Mouse (Mus musculus) CD4-positive, CD25-positive, alpha-beta regulatory T cell, adult 4 months (primary cell): ENCODE measurements around the gene Adsl. TPM values are rescaled to one million over a fixed set of nuclear protein-coding genes. Genes with fewer than 3 reads are reported as not detected.

ENCODE experiments used
- ATAC-seq: one replicate; pipeline ENCODE4 v1.8.0; 2017
- polyA plus RNA-seq, 2 experiments: library from polyadenylated mRNA; unstranded; fragments of 100-300 nt; shearing (Covaris generic); gene quantifications; one replicate each; pipeline ENCODE4 v1.2.1; 2017

Gene Adsl
- polyA plus RNA-seq, 2 experiments from 2014 or later, result 134 to 161 TPM

DNA sequence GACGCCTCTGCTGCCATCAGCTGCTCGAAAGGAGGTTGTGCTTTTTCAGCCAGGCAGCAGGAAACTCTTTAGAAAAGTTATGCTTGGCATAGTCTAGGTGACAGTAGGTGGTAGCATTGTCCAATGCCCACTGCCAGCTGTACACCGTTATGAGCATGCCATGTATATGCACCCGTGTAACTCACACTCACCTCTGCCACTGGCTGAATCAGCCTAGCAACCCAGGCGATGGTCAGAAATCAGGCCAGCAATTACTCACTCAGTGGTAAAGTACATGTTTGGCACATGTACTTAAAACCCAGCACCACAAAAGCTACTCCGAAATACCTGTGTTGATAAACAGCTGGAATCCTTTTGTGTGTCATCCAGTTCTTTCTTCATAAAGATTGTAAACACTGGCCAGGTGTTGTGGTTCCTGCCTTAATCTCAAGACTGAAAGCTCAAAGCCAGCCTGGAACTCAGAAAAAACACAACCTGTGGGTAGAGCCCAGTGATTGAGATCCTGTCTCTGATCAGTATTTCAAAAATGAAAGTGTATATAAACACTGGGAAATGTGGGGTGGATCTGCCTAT, 6.7 kb upstream of the Adsl start:
- no peak for ATAC-seq

DNA sequence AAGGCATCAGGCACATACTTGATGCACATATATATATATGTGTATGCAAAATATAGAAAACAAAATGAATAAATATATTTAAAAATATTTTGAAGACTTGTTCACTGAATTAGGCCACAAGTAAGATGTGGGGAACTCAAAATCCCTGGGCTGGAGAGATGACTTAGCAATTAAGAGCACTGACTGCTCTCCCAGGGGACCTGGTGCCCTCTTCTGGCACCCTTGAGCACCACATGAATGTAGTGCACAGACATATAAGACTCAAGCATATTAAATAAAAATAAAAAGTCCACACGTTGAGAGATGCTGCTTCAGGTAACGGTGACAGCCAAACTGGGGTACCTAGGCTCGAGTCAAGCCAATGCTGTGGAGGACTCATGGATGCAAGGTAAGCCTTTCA, 2.4 kb upstream of the Adsl start:
- no peak for ATAC-seq

DNA sequence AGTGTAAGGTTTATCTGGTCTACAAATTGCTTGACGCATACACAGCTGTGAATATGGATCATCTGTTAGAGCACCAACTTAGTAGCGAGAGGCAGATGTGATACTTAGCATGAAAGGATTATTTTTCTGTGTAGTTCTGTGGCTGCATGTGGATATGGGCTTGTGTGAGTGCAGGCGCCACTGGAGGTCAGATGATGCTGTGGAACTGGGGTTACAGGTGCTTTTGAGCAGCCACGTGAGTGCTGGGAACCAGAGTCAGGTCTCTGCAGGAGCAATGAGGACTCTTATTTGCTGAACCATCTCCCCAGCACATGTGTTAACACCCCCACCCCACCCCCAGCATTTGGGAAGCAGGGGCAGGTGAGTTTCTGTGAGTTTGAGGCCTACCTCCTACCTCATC, 1.1 kb downstream of the Adsl start:
- ATAC-seq, result no peak

DNA sequence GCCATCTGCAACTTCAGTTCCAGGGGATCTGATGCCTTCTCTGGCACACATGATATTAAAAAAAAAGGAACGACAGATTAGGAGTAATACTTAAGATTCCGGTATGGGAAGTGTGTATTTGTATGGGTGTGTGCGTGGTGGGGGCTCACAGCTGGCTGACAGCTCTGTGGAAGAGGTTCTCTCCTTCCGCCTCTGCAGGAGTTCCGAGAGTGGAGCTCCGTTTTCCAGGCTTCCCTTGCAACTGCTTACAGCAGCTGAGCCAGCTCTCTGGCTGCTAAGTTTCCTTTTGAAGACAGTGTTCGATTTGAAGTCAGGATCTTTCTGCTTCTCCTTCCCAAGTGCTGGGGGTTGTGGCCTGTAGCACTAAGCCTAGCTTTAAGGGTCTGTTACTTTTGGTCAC, 1.8 kb downstream of the Adsl start:
- no peak for ATAC-seq

DNA sequence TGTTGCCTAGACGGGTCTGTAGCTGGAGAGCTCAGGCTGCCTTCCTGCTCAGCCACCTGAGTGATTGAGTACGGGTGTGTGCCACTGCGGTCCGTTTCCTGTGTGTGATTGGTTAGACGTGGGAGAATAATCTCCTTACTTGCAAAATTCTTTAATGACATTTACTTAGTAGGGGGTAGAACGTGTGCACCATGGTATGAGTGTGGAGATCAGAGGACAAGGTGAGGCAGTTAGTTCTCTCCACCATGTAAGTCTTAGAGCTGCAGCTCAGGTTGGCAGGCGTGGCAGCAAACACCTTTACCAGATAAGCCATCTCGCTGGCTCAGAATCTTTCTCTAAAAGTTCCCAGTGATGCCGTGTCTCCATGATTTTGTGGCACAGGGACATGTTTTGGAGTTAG, 5.7 kb downstream of the Adsl start:
- ATAC-seq, result no peak

DNA sequence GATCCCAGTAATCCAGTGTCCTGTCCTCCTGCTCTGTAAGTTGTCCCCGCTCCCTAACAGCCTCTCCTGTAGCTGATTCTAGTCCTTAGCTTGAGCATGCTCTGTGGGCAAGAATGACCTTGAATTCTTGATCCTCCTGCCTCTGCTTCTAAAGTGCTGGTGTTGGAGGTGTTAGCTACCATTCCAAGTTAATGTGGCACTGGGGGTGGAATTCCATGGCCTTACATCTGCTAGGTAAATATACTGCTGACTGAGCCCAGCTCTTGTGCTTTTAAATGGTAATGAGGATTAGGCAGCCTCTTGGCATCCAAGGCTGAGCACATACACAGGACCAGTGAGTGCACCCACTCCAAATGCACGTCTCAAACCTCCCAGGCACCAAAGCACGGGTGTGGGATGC, 6.6 kb downstream of the Adsl start:
- no peak for ATAC-seq

DNA sequence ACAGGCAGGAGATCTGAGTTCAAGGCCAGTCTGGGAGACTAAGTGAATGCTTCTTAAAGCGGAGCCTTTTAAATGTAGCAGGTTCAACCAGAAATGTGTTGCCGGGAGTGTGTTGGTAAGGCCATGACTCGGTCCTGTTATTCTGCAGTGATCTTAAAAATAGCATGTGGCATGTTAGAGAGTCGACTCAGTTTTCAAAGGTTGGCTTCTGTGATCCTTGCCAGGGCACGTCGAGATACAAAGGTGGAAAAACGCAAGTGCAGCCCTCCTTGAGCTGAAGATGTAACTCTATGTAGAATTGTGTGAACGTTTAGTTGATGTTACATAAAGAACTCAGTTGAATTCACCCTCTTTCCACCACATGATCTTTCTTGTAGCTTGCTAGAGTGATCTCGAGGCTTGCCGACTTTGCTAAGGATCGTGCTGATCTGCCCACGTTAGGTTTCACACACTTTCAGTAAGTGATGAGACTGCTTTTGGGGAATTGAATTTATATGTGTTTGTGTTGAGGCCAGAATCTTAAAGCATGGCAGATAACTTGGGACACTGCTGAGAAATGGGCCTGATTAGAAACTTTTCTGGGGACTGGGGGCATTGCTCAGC, 7.6 kb downstream of the Adsl start:
- ATAC-seq, result no peak

DNA sequence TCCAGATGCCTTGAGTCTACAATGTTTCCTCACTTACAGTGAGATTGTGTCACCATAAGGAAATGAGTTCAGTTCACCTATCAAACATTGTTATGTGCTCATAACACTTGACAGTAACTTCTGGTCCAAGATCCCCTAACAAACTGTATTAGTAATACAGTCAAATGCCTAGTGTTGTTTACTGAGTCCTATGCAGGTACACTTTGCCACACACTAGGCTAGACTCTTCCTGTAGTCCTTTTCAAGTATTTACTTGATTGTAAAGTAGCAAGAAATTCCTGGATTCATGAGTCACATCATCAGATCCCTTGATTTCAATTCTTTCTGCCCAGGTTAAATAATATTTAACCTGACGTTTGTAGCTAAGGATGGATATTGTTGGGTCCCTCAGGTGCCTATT, 21.1 kb downstream of the Adsl start:
- ATAC-seq, result no peak

DNA sequence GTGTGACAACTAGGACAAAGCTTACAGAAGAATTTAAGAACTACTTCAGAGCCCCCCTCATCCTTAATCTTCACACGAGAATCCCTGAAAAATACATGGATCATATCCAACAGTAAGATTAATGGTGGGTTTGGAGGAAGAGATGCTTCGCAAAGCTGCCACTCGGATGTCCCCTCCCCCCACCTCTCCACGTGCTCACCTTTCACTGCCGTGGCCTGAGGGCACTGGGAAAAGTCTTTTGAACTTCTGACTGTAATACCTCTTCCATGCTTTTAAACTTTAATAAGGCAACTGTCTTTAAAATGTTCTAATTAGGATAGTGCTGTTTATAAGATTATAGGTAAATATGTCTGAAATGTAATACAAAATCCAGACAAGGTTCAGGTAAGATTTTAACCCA, 26.0 kb downstream of the Adsl start:
- no peak for ATAC-seq

DNA sequence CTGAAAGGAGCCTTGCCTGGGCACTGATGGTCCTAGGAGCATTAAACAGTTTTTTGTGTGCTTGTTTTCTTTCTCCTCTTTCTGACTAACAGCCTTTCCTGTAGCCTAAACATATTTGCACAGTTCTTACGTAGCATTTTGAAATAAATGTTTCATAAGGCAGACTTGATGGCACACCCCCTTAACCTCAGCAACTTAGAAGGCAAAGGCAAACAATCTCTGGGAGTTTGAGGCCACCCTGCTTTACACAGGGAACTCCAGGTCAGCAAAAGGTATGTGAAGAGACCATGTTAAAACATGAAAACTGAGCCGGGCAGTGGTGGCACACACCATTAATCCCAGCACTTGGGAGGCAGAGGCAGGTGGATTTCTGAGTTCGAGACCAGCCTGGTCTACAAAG, 27.4 kb downstream of the Adsl start:
- no peak for ATAC-seq

DNA sequence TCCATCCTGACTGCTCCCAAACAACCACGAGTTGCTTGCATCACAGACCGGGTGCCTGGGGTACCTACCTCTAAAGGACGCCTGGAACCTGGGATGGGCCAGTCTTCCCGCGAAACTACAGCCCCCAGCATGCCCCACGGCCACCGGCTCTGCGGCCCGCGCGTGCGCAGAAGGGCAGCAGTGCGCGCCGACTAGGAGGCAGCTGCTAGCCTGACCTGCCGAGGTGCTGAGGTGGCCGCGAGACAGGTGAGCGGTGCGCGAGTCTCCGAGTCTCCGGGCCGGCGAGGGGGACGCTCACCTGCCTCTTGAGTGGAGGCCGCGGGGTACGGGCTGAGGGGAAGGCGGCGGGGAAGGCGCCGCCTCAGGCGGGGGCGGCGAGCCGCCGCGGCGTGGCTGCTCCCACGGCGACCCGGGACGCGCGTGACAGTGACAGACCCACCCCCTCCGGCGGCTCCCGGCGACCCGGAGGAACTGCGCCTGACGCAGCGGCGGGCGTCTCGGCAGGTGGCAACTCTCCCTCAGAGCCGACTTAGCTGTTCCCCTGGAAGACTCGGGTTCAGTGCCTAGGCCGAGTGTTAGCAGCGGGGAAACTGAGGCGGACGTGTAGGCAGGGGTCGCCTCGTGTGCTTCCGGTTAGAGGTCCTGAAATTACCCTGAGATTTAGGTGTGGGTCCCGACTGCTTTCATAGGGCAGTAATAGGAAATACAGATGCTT, 29.5 kb downstream of the Adsl start, which contains the start of gene Sgsm3:
Gene Sgsm3, plus strand, starts transcription at position 146 of the 715 bp plus-strand sequence.
- peak; percentile 89 for ATAC-seq

DNA sequence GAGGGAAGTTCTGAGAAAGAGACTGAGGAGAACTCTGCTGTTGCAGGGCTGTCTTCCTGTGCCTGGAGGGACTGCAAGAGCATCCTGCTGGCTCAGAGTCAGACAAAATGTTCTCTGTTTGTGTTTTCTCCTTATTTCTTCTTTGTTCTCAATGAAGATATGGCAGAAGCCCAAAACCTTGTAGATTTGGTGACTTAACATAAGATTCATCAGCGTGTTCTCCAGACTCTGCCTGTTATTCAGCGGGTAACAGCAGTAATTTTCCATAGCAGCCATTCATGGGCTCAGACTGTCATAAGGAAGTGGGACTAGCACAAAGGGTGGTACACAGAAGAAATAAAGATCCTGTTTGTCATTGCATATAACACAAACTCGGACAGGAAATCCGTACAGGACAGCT, 31.3 kb downstream of the Adsl start:
- ATAC-seq, result no peak

DNA sequence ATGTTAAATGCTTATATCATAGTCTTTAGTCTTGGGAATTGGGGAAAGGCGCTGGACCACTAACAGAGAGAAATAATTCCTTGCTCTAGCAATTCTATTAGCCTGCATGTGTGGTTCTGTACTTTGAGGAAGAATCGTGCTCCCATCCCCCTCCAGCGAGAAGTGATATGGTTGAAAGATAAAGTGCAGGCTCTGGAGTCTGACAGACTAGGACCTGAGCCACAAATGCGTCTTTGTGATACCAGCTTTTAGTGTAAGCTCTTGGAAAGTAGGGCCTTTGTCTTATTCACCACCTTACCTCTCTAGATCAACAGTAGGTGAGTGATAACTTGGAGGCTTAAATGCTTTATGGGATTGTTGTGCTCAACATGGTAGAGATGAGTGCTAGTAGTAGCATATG, 32.9 kb downstream of the Adsl start:
- ATAC-seq, result no peak

DNA sequence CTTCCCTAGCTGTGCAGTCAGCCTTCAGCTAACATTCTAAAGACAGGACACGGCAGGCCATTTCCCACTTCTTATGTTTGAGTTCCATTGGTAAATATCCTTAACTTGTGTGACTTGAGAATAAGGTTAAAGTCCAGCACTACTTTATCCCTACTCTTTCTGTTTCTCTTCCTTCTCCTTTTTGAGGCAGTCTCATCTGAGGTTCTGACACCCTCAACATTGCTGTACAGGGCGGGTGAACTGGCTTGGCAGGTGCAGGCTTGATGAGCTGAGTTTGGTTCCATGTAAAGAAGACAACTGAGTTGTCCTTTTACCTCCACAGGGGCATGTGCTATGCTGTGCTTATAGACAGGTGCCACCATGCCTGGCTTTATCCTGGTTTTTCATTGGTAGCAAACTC, 35.0 kb downstream of the Adsl start:
- ATAC-seq, result no peak

DNA sequence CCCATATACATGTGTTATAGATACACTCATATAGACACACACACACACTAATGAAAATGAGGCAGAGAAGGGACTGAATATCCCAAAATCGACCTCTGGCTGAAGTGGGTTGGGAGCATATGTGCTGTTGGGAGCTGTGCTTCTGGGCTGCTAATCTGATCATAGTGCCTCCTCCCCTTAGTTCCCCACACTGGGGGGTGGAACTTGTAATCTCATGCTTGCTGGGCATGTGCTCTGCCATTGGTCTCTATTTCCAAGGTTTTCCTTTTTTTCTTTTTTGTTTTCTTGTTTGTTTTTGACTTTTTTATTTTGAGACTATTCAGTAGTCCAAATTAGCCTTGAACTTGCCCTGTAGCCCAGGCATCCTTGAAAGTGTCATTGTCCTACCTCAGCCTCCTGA, 40.0 kb downstream of the Adsl start:
- no peak for ATAC-seq

DNA sequence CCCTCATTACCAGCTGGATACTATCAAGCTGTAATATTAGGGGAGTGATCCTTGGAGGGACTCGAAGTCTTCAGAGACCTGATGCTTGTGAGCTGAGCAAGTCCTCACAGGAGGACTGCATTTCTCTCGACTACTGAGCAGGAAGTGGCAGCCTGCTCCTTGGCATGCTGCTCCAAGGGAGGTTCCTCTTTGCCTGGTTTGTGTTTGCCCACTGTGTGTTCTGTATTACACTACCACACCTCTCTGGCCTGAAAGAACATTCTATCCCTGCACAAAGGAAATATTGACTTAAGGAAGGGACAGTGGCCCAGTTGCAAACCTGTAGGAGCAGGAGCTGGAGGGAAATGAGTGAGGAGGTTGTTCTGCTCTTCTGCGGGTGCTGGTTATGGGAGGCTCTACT, 41.4 kb downstream of the Adsl start:
- ATAC-seq, result no peak

DNA sequence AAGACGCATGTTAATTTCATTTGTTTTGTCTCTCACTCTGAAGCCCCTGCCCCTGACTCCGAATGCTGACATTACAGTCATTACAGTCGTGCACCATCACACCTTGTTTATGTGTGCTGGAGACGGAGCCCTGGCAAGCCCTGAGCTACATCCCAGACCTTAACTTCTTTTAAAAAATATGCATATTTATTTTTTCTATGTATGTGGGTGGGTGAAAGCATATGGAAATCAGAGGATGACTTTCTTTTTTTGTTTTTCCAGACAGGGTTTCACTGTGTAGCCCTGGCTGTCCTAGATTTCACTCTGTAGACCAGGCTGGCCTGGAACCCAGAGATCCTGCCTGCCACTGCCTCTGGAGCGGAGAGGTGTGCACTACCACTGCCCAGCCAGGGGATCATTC, 46.7 kb downstream of the Adsl start:
- no peak for ATAC-seq

DNA sequence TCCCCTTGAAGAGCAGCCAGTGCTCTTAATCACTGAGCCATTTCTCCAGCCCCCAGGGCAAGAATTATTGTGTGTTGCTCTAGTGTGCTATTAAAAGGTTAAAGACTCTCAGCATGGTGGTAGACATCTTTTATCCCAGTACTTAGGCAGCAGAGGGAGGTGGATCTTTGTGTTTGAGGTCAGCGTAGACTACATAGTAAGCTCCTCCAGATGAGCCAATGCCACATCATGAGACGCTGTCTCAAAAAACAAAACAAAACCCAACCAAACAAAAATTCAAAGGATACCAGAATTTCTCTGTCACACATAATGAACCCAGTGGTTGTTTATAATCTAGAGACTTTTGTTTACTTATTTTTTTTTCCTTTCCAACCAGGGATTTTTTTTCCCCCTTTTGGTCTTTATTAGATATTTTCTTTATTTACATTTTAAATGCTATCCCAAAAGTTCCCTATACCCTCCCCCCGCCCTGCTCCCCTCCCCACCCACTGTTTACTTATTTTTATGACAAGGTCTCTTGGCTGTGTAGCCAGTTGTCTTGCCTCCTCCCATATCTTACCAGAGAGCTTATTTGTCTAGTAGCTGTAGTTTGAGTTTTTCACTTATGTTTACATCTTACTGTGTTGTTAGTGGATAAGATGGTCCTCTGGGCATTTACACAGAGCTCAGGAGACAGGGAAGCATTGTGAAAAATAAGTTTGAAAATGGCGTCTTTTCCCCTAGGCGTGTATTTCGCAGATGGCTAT, 48.0 kb downstream of the Adsl start:
- no peak for ATAC-seq

DNA sequence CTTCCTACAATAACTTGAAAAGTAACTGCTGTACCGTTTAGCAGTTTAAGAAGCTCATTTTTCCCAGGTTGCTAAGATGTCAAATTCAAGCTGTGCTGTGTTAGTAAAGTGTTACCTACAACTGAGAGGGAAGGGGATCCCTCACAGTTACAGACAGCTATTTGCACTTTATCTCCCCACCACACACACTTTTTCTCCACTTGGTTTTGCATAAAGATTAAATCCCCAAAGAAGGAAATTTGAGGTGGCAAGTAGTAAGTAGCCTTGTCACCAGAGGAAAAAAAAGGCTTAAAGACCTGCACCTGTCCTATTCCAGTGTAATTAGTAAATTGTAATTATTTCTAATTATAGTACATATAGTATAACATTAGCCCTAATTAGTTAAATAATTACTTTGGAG, 48.8 kb downstream of the Adsl start:
- no peak for ATAC-seq

DNA sequence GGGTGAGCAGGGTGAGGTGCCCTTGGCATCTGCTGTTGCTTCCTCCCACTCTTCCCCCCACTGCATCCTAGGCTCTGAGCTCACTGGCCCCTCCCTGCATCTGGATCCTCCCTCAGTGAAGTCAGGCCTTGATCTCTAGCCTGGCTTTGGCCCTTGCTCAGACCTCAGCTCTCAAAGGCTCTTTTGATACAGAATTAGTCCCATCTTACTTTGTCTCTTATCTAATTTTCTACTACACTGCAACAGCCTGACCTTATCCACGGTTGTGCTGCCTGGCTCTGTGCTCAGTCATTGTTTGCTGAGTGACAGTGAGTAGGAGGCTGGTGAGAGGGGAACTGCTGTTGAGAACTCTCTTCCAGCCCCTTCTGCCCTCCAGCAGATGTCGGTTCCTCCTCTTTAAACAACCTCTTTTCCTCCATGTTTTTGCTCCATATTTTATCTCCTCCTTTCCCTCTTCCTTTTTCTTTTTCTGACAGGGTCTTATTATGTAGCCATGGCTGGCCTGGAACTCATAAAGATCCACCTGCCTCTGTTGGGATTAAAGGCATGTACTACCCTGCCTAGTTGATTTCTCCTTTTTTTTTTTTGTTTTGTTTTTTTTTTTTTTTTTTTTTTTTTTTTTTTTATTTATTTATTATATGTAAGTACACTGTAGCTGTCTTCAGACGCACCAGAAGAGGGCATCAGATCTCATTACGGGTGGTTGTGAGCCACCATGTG, 52.3 kb downstream of the Adsl start:
- no peak for ATAC-seq

DNA sequence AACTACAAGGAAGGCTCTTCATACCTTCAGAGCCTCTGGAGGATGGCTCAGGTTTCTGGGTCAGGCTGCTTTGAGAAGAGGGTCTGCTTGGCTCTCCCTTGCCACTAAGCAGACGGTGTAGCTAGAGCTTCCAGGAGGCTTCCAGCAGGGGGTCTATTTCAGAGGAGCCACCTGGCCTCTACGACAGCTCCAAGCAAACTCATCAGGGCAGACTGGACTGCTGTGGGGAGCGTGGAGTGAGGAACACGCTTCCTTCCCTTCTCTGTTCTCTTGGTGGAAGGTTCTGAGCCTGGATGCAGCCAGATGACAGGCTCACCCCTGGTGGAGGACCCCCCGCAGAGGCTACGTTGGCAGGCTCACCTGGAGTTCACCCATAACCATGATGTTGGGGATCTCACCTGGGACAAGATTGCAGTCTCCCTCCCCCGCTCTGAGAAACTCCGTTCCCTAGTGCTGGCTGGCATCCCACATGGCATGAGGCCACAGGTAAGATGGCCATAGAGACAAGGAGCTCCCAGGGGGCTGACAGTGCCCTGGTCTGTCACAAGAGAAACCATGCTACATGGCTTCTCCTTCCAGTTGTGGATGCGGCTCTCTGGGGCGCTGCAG, 57.9 kb downstream of the Adsl start:
- no peak for ATAC-seq

DNA sequence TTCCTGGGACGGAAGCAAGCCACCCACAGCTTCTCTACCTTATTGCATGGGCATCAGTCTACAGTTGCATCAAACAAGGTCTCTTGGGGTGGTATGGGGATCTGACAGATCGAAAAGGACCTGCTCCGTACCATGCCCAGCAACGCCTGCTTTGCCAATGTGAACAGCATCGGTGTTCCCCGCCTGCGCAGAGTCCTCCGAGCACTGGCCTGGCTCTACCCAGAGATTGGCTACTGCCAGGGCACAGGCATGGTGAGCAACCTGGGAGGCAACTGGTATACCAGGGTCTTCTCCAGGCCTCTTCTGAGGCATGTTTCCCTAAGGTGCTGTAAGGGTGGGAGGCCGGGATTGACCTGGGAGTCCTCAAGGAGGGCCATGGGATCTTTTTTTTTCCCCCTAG, 59.0 kb downstream of the Adsl start:
- ATAC-seq, result no peak

DNA sequence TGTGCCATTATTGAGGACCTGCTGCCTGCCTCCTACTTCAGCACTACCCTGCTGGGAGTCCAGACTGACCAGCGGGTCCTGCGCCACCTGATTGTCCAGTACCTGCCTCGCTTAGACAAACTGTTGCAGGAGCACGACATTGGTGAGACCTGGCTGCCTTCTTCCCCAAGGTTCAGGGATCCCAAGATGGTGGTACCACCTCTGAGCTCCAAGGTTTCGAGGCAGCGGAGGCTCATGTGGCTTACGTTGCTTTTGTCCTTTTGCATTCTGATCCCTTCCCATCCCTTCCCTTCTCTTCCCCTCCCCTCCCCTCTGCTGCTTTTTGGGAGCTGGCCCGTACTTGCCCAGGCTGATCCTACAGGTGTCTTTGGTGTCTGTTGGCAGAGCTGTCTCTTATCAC, 59.6 kb downstream of the Adsl start:
- no peak for ATAC-seq
